Mouse (Mus musculus): ENCODE data around the gene Rad9a. TPM values are rescaled to one million over a fixed set of nuclear protein-coding genes. Genes with fewer than 3 reads are reported as not detected.

The Rad9a gene
- polyA plus RNA-seq, 1 experiment from 2014 or later, result 45.8 TPM

DNA sequence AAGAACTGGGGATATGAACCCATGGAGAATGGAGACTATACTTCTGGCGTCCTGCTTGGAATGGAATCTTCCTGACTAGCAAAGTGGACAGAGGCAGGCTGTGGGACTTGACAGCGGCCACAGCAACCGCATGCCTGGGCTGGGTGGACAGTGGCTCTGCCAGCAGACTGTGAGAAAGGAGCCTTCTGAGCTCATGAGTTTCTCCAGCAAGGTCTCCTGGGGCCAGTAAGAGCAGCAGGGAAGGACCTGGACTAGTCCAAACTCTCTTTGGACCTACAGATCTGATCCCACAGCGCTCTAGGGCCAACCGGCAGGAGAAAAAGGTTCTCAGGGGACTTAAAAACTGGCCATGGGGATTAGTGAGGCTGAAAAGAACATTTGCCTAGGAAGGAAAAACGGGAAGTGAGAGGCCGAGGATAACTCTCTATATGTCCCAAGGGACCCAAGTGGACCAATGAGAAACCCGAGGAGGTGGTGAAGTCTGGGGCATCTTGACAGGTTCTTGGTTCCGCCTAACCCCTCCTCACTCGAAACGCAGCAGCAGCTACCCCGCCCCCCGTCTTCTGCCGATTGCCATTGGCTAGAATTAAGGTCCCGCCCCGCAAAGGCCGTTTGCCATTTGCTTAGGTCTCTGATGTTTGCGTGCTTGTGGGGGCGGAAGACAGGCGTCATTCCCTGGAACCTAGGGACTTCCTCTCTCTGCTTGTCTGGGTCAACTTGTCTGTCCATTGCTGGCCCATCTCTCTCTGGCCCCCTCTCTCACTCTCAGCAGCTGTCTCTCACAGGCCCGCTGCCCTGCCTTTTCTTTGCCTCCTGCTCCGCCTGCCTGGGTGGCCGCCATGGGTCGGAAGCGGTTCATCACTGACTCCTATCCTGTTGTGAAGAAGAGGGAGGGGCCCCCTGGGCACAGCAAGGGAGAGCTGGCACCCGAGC, 30.1 kb upstream of the Rad9a start, which contains the start of gene Pold4:
TSS of gene Pold4 (plus strand) at position 647 of the 933 bp plus-strand sequence.
- peak within 1 kb of the TSS; percentile 46 for H3K4me3 ChIP-seq (ENCODE audit: low read depth, low read length)
- H3K9ac ChIP-seq (ENCODE audit: low read length), result peak within 1 kb of the TSS; percentile 57
- peak; percentile 88 for DNase-seq (ENCODE audit: low spot score)
- H3K4me1 ChIP-seq (ENCODE audit: control insufficient read depth, insufficient read depth, low read length), result peaks cover 3% of the 10 kb centered on the region; the same call in 1 of the 2 replicates
- H3K4me2 ChIP-seq (ENCODE audit: low read depth), result peak within 1 kb of the TSS; percentile 74
- H3K27ac ChIP-seq (ENCODE audit: low read depth, low read length), result no peak within 1 kb of the TSS
- H3K36me3 ChIP-seq (ENCODE audit: control insufficient read depth, insufficient read depth, low read length), result no peaks in the 10 kb centered on the region
- H3K9me3 ChIP-seq (ENCODE audit: control insufficient read depth, low read length), result no peaks in the 10 kb centered on the region
- 14% methylated on average over 26 of the region's 26 CpGs for WGBS
- H3K27me3 ChIP-seq (ENCODE audit: control insufficient read depth, insufficient read depth, low read length), result no peaks in the 10 kb centered on the region
- ATAC-seq (ENCODE audit: insufficient read depth, low FRiP score, low TSS enrichment), result peak; percentile 89

DNA sequence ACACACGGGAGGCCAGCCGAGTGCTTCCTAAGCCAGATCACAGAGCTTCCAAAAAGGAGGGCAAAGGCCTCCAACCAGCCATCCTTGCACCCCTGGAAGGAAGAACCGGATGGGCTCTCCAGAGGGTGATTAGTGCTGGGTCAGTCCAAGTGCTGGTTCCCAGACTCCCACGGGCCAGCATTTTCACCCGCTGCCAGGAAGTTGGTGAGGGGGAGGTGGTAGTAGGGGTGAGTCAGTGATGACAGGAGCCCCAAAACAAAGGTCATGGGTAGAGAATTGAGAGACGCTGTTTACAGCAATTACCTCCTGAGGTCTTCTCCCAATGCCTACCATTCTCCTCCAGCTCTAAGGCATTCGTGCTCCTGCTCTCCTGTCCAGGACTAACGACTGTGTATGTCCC, 29.0 kb upstream of the Rad9a start:
- H3K4me3 ChIP-seq (ENCODE audit: low read depth, low read length), result no peak overlapping the region
- H3K9ac ChIP-seq (ENCODE audit: low read length), result no peak overlapping the region
- no peak for DNase-seq (ENCODE audit: low spot score)
- no peak overlapping the region for H3K27ac ChIP-seq (ENCODE audit: low read depth, low read length)
- H3K4me1 ChIP-seq (ENCODE audit: control insufficient read depth, insufficient read depth, low read length), result peaks cover 3% of the 10 kb centered on the region; the same call in 1 of the 2 replicates
- H3K27me3 ChIP-seq (ENCODE audit: control insufficient read depth, insufficient read depth, low read length), result no peaks in the 10 kb centered on the region
- no peak for ATAC-seq (ENCODE audit: insufficient read depth, low FRiP score, low TSS enrichment)
- no peaks in the 10 kb centered on the region for H3K9me3 ChIP-seq (ENCODE audit: control insufficient read depth, low read length)
- H3K36me3 ChIP-seq (ENCODE audit: control insufficient read depth, insufficient read depth, low read length), result no peaks in the 10 kb centered on the region
- WGBS, result 68% methylated on average over 8 of the region's 8 CpGs
- no peak overlapping the region for H3K4me2 ChIP-seq (ENCODE audit: low read depth)

GRCm38 (mm10) chr19:4229451-4230076, 28.1 kb upstream of the Rad9a start:
- Histone ChIP-seq H3K9ac (ENCODE audit: low read length) (0 out of 2 replicates have a peak overlapping the region, but pooled peaks have one; percentile 8), H3K4me3 (ENCODE audit: low read depth, low read length) (no peak overlapping the region), H3K27me3 (ENCODE audit: control insufficient read depth, insufficient read depth, low read length) (no peaks in the 10 kb centered on the region), H3K9me3 (ENCODE audit: control insufficient read depth, low read length) (no peaks in the 10 kb centered on the region), H3K36me3 (ENCODE audit: control insufficient read depth, insufficient read depth, low read length) (no peaks in the 10 kb centered on the region), H3K27ac (ENCODE audit: low read depth, low read length) (no peak overlapping the region), H3K4me2 (ENCODE audit: low read depth) (no peak overlapping the region), H3K4me1 (ENCODE audit: control insufficient read depth, insufficient read depth, low read length) (peaks cover 3% of the 10 kb centered on the region; the same call in 1 of the 2 replicates)
- no peak for DNase-seq (ENCODE audit: low spot score)
- ATAC-seq (ENCODE audit: insufficient read depth, low FRiP score, low TSS enrichment), result no peak
- 38% methylated on average over 9 of the region's 9 CpGs for WGBS

- H3K27me3 ChIP-seq (ENCODE audit: control insufficient read depth, insufficient read depth, low read length), result no peaks in the 10 kb centered on the region
- H3K4me1 ChIP-seq (ENCODE audit: control insufficient read depth, insufficient read depth, low read length), result peaks cover 3% of the 10 kb centered on the region; the same call in 1 of the 2 replicates
- H3K36me3 ChIP-seq (ENCODE audit: control insufficient read depth, insufficient read depth, low read length), result no peaks in the 10 kb centered on the region
- H3K9me3 ChIP-seq (ENCODE audit: control insufficient read depth, low read length), result no peaks in the 10 kb centered on the region
- H3K9ac ChIP-seq (ENCODE audit: low read length), result no peak overlapping the region
- H3K27ac ChIP-seq (ENCODE audit: low read depth, low read length), result no peak overlapping the region
- ATAC-seq (ENCODE audit: insufficient read depth, low FRiP score, low TSS enrichment) (no peak), DNase-seq (ENCODE audit: low spot score) (no peak)
- WGBS, result 75% methylated on average over 4 of the region's 4 CpGs
- no peak overlapping the region for H3K4me3 ChIP-seq (ENCODE audit: low read depth, low read length)
- no peak overlapping the region for H3K4me2 ChIP-seq (ENCODE audit: low read depth)
Measured at GRCm38 (mm10) chr19:4228891-4229290, 27.4 kb upstream of the Rad9a start.

GRCm38 (mm10) chr19:4227894-4228678, 26.6 kb upstream of the Rad9a start:
- Histone ChIP-seq H3K4me3 (ENCODE audit: low read depth, low read length) (no peak overlapping the region), H3K27ac (ENCODE audit: low read depth, low read length) (no peak overlapping the region), H3K9me3 (ENCODE audit: control insufficient read depth, low read length) (no peaks in the 10 kb centered on the region), H3K27me3 (ENCODE audit: control insufficient read depth, insufficient read depth, low read length) (no peaks in the 10 kb centered on the region), H3K36me3 (ENCODE audit: control insufficient read depth, insufficient read depth, low read length) (no peaks in the 10 kb centered on the region), H3K9ac (ENCODE audit: low read length) (no peak overlapping the region), H3K4me1 (ENCODE audit: control insufficient read depth, insufficient read depth, low read length) (peaks cover 3% of the 10 kb centered on the region; the same call in 1 of the 2 replicates), H3K4me2 (ENCODE audit: low read depth) (no peak overlapping the region)
- no peak for ATAC-seq (ENCODE audit: insufficient read depth, low FRiP score, low TSS enrichment)
- 27% methylated on average over 8 of the region's 8 CpGs for WGBS
- DNase-seq (ENCODE audit: low spot score), result peak; percentile 75

DNA sequence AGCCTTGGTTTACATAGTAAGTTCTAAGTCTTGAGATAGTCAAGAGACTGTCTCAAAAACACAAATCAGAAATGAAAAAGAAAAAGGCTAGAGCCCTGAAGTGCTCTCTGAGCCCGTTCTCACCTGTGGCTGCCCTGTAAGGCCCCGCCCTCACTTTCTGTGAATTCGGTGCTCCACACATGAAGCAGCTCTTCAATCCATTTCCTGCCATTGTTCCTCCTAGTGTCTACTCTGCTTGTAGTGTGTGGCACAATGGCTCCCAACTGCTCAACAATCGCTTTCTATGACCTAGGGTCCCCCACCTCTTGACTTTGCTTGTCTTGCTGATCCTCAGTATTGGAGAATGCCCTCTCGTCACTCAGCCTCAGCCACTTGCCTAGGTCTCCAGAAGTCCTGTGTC, 26.0 kb upstream of the Rad9a start:
- Histone ChIP-seq H3K36me3 (ENCODE audit: control insufficient read depth, insufficient read depth, low read length) (no peaks in the 10 kb centered on the region), H3K27ac (ENCODE audit: low read depth, low read length) (no peak overlapping the region), H3K9me3 (ENCODE audit: control insufficient read depth, low read length) (no peaks in the 10 kb centered on the region), H3K4me3 (ENCODE audit: low read depth, low read length) (no peak overlapping the region), H3K27me3 (ENCODE audit: control insufficient read depth, insufficient read depth, low read length) (no peaks in the 10 kb centered on the region), H3K9ac (ENCODE audit: low read length) (no peak overlapping the region), H3K4me1 (ENCODE audit: control insufficient read depth, insufficient read depth, low read length) (peaks cover 3% of the 10 kb centered on the region; the same call in 1 of the 2 replicates), H3K4me2 (ENCODE audit: low read depth) (no peak overlapping the region)
- no peak for ATAC-seq (ENCODE audit: insufficient read depth, low FRiP score, low TSS enrichment)
- 73% methylated on average over 5 of the region's 5 CpGs for WGBS
- DNase-seq (ENCODE audit: low spot score), result no peak

DNA sequence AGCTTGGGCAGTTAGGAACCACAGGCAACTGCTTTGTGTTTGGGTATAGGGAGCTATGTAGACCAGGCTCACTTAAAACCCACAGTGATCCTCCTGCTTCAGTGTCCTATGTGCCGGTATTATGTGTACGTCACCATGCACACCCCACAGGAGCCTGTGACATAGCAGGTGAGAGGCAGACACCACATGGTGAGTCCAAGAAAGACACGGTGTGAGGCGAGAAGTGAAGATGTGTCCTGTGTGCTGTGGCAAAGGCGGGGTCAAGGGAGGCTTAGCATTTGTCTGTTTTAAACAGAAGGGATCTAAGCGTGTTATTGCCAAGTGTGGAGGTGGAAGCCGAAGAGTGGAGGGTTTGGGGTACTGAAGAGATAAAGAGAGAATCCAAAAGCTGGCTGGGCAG, 25.3 kb upstream of the Rad9a start:
- no peaks in the 10 kb centered on the region for H3K4me1 ChIP-seq (ENCODE audit: control insufficient read depth, insufficient read depth, low read length)
- ATAC-seq (ENCODE audit: insufficient read depth, low FRiP score, low TSS enrichment), result no peak
- H3K4me3 ChIP-seq (ENCODE audit: low read depth, low read length), result no peak overlapping the region
- WGBS, result 87% methylated on average over 7 of the region's 7 CpGs
- no peak for DNase-seq (ENCODE audit: low spot score)
- H3K9me3 ChIP-seq (ENCODE audit: control insufficient read depth, low read length), result no peaks in the 10 kb centered on the region
- H3K9ac ChIP-seq (ENCODE audit: low read length), result no peak overlapping the region
- H3K27ac ChIP-seq (ENCODE audit: low read depth, low read length), result no peak overlapping the region
- H3K27me3 ChIP-seq (ENCODE audit: control insufficient read depth, insufficient read depth, low read length), result no peaks in the 10 kb centered on the region
- H3K36me3 ChIP-seq (ENCODE audit: control insufficient read depth, insufficient read depth, low read length), result no peaks in the 10 kb centered on the region
- no peak overlapping the region for H3K4me2 ChIP-seq (ENCODE audit: low read depth)

- DNase-seq (ENCODE audit: low spot score) (no peak), ATAC-seq (ENCODE audit: insufficient read depth, low FRiP score, low TSS enrichment) (no peak)
- peaks cover 1% of the 10 kb centered on the region for H3K27me3 ChIP-seq (ENCODE audit: control insufficient read depth, insufficient read depth, low read length)
- H3K9me3 ChIP-seq (ENCODE audit: control insufficient read depth, low read length), result no peaks in the 10 kb centered on the region
- 83% methylated on average over 11 of the region's 11 CpGs for WGBS
- no peak overlapping the region for H3K9ac ChIP-seq (ENCODE audit: low read length)
- no peaks in the 10 kb centered on the region for H3K4me1 ChIP-seq (ENCODE audit: control insufficient read depth, insufficient read depth, low read length)
- no peak overlapping the region for H3K4me2 ChIP-seq (ENCODE audit: low read depth)
- no peaks in the 10 kb centered on the region for H3K36me3 ChIP-seq (ENCODE audit: control insufficient read depth, insufficient read depth, low read length)
- no peak overlapping the region for H3K4me3 ChIP-seq (ENCODE audit: low read depth, low read length)
- H3K27ac ChIP-seq (ENCODE audit: low read depth, low read length), result no peak overlapping the region
Measured at GRCm38 (mm10) chr19:4222165-4222564, 20.7 kb upstream of the Rad9a start.

All from neural tube, embryonic 11.5 days (tissue).